Comparison of ENCODE assay signal across 28 mouse cellular contexts in genomic region chr10:14688785-14689442, GRCm38 (mm10). TPM values are rescaled to one million over a fixed set of nuclear protein-coding genes. Genes with fewer than 3 reads are reported as not detected.
"Had no signal": no experiment of that assay in that cellular context is flagged by ENCODE, and none has a peak within 500 bp of the region (broad histone marks: within the 10 kb centered on the region; RNA-seq: fewer than 3 reads in every experiment).

No protein-coding gene starts in this region.

- H3K27me3 ChIP-seq: liver, embryonic 15.5 days; lung, embryonic 15.5 days; midbrain, embryonic 12.5 days; neural tube, embryonic 13.5 days; neural tube, embryonic 15.5 days had no signal

- ATAC-seq: liver, postnatal 0 days; lung, postnatal 0 days; midbrain, embryonic 16.5 days had no signal

- H3K4me1 ChIP-seq: lung, embryonic 15.5 days; neural tube, embryonic 15.5 days had no signal

- H3K4me3 ChIP-seq: liver, embryonic 15.5 days; lung, embryonic 15.5 days; midbrain, embryonic 12.5 days; myocyte; neural tube, embryonic 13.5 days; neural tube, embryonic 15.5 days had no signal

- DNase-seq: liver, postnatal 0 days; lung, adult 2 months; lung, postnatal 14 days; lung, postnatal 36 days; midbrain, embryonic 14.5 days; retina, postnatal 1 day; right cerebral cortex, adult 18-20 months; right cerebral cortex, postnatal 25 days; right cerebral cortex, postnatal 4 days; spleen, adult 18-20 months; thymus, adult 18-20 months; thymus, postnatal 14 days; thymus, postnatal 36 days had no signal

- H3K9me3 ChIP-seq: liver, embryonic 15.5 days; lung, embryonic 15.5 days; midbrain, embryonic 12.5 days; neural tube, embryonic 15.5 days had no signal

RNA-seq across cellular contexts. Expression of gene Nmbr, which starts 16.5 kb away (rescaled TPM):
- polyA plus RNA-seq: liver, embryonic 15.5 days; liver, postnatal 0 days; lung, postnatal 0 days; macrophage; small intestine, adult 2 months had no signal

RNA-seq across cellular contexts. Expression of gene Gje1, which starts 29.1 kb away (rescaled TPM):
- total RNA-seq: megakaryocyte, adult 5-6 weeks had no signal
- polyA plus RNA-seq: liver, embryonic 15.5 days; liver, postnatal 0 days; lung, adult 2 months; lung, embryonic 15.5 days; lung, postnatal 0 days; macrophage; midbrain, embryonic 12.5 days; midbrain, embryonic 14.5 days; midbrain, embryonic 16.5 days; myocyte; neural tube, embryonic 11.5 days; neural tube, embryonic 13.5 days; neural tube, embryonic 15.5 days; small intestine, adult 2 months; stomach, embryonic 14.5 days; stomach, embryonic 16.5 days; thymus, postnatal 0 days had no signal
